Mouse (Mus musculus) small intestine, adult 2 months (tissue): ENCODE measurements around the gene Ubd. TPM values are rescaled to one million over a fixed set of nuclear protein-coding genes. Genes with fewer than 3 reads are reported as not detected.
"Not testable (repeated sequence)": the region's sequence is repeated elsewhere in the genome, so short reads cannot be mapped to it uniquely, and the experiment has no call there.

ENCODE experiments used
- H3K27ac ChIP-seq: fragments of 200-500 bp; 2 replicates; pipeline ENCODE4 v1.5.1; 2012; ENCODE audit warnings: low read depth, low read length, control low read depth, inconsistent platforms; ENCODE audit not compliant: insufficient read depth
- H3K27me3 ChIP-seq: fragments of 200-500 bp; 2 replicates; pipeline ENCODE4 v1.6.1; 2012; ENCODE audit warnings: mild to moderate bottlenecking, moderate library complexity, low read length, inconsistent platforms; ENCODE audit not compliant: control insufficient read depth, insufficient read depth
- H3K36me3 ChIP-seq: fragments of 200-500 bp; 2 replicates; pipeline ENCODE4 v1.6.1; 2012; ENCODE audit warnings: mild to moderate bottlenecking, low read length, control low read depth, inconsistent platforms; ENCODE audit not compliant: control insufficient read depth, insufficient read depth
- H3K4me1 ChIP-seq: fragments of 200-500 bp; 2 replicates; pipeline ENCODE4 v1.6.1; 2012; ENCODE audit warnings: low read length, inconsistent platforms, mixed read lengths; ENCODE audit not compliant: control insufficient read depth, insufficient read depth, insufficient read length
- H3K4me3 ChIP-seq: fragments of 200-500 bp; 2 replicates; pipeline ENCODE4 v1.5.1; 2012; ENCODE audit warnings: low read depth, mild to moderate bottlenecking, control low read depth, inconsistent platforms, low read length, moderate library complexity
- CTCF ChIP-seq: fragments of 200-500 bp; IDR thresholded peaks from 2 replicates; pipeline ENCODE4 v1.5.1; 2012; ENCODE audit warnings: low read depth, mild to moderate bottlenecking, control low read depth, inconsistent platforms, low read length, moderate library complexity, mixed read lengths; ENCODE audit not compliant: insufficient replicate concordance, insufficient read length; ENCODE audit errors: extremely low read depth
- POLR2A ChIP-seq: fragments of 200-500 bp; IDR thresholded peaks from 2 replicates; pipeline ENCODE4 v1.6.1; 2012; ENCODE audit warnings: low read depth, mild to moderate bottlenecking, control low read depth, inconsistent platforms, low read length, moderate library complexity
- WGBS: fragments of 180-500 bp; shearing (Covaris S2); methylation state at CpG from one replicate; pipeline ENCODE4 v1.1.7; 2018; 5-methylcytosine and 5-hydroxymethylcytosine counted together
- polyA plus RNA-seq: library from polyadenylated mRNA; depleted of rRNA; stranded (reverse); fragments of >200 nt; gene quantifications from 2 replicates; pipeline ENCODE4 v1.2.3, GENCODE M21; 2012; rRNA removed

Ubd gene
- polyA plus RNA-seq, 1 experiment, result 0.79 TPM

- no peaks in the 10 kb centered on the region for H3K4me1 ChIP-seq
- H3K36me3 ChIP-seq, result no peaks in the 10 kb centered on the region
- H3K4me3 ChIP-seq, result no peak overlapping the region
- no peaks in the 10 kb centered on the region for H3K27me3 ChIP-seq
- 16% methylated on average over 1 of the region's 1 CpGs for WGBS
- TF ChIP-seq POLR2A (no peak), CTCF (no peak)
- no peak overlapping the region for H3K27ac ChIP-seq
These were observed 28.2 kb downstream of the Ubd start for GRCm38 (mm10) chr17:37221879-37222278.

DNA sequence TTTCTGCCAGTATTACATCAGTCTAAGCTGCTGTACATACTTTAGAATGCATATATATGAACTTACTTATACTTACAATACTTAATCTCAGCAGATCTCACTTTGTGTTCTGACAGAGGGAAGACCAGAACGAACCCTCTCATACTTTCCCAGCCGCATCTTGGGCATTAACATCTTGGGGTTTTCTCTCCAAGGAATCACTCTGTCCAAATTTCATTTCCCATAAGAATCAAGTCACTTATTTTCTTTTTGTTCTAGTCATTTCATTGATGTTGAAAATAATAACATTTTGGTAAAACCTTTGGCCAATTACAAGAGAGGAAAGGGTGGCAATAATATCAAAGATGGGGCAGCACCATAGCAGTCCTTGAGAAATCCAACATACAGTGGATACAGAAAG lies 43.5 kb downstream of the Ubd start, which contains the start of gene Olfr97:
Gene Olfr97, minus strand, starts transcription at position 101 of the 400 bp plus-strand sequence.
- H3K36me3 ChIP-seq, H3K4me1 ChIP-seq, H3K4me3 ChIP-seq, H3K27ac ChIP-seq, H3K27me3 ChIP-seq: not testable (repeated sequence)
- WGBS, result 93% methylated on average over 2 of the region's 2 CpGs

DNA sequence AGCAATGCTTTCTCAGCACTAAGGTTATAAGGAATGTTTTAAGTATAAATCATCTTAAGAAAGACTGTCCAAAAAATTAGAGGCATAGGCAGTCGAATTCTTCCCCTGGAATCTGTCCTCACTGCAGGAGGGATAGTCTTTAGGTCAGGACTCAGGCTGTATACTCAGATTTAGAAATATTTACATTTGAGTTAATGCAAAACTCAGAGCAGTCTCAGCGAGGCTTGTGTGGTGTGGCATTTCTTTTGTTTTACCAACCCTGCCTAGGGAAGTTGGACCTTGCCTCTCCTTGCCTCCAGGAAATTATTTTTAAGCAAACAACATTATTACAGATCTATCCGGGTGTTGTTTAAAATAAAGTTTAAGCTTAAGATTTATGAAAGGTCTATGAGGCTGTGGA lies 48.5 kb downstream of the Ubd start:
- TF ChIP-seq POLR2A (no peak), CTCF (no peak)
- WGBS, result 11% methylated on average over 3 of the region's 3 CpGs
- Histone ChIP-seq H3K27ac (no peak overlapping the region), H3K4me1 (no peaks in the 10 kb centered on the region), H3K36me3 (no peaks in the 10 kb centered on the region), H3K4me3 (no peak overlapping the region), H3K27me3 (no peaks in the 10 kb centered on the region)

Other genes with a start within 250 kb of the Ubd start
- 16.7 and 31.1 TPM in 2 replicates for gene Ppp1r11, start 242.2 kb upstream of the Ubd start, polyA plus RNA-seq
- gene Znrd1, start 235.3 kb upstream of the Ubd start, polyA plus RNA-seq, result 14.3 and 23.8 TPM in 2 replicates
- gene Znrd1as, start 235.3 kb upstream of the Ubd start, polyA plus RNA-seq, result 0.18 and 0.25 TPM in 2 replicates
- gene 2410137M14Rik, start 212.7 kb upstream of the Ubd start, polyA plus RNA-seq, result not detected in 2 replicates
- 0.09 TPM in 1 of 2 replicates, not detected in the other for gene H2-M5, start 204.4 kb upstream of the Ubd start, polyA plus RNA-seq
- 0.70 and 0.84 TPM in 2 replicates for gene Zfp57, start 192.7 kb upstream of the Ubd start, polyA plus RNA-seq
- not detected in 2 replicates for gene Mog, start 170.5 kb upstream of the Ubd start, polyA plus RNA-seq
- 7.3 and 14.5 TPM in 2 replicates for gene Gabbr1, start 147.9 kb upstream of the Ubd start, polyA plus RNA-seq
- not detected in 2 replicates for gene Olfr90, start 105.4 kb upstream of the Ubd start, polyA plus RNA-seq
- not detected in 2 replicates for gene Olfr91, start 95.6 kb upstream of the Ubd start, polyA plus RNA-seq
- not detected in 2 replicates for gene Olfr92, start 73.8 kb upstream of the Ubd start, polyA plus RNA-seq
- not detected in 2 replicates for gene Olfr93, start 32.4 kb upstream of the Ubd start, polyA plus RNA-seq
- not detected in 2 replicates for gene Olfr94, start 7.1 kb downstream of the Ubd start, polyA plus RNA-seq
- not detected in 2 replicates for gene Olfr95, start 19.2 kb downstream of the Ubd start, polyA plus RNA-seq
- not detected in 2 replicates for gene Olfr96, start 26.3 kb downstream of the Ubd start, polyA plus RNA-seq
- not detected in 2 replicates for gene Olfr97, start 43.4 kb downstream of the Ubd start, polyA plus RNA-seq
- not detected in 2 replicates for gene Olfr98, start 69.9 kb downstream of the Ubd start, polyA plus RNA-seq
- 3.1 and 4.0 TPM in 2 replicates for gene H2-M3, start 76.3 kb downstream of the Ubd start, polyA plus RNA-seq
- not detected in 2 replicates for gene Olfr99, start 89.6 kb downstream of the Ubd start, polyA plus RNA-seq
- not detected in 2 replicates for gene Olfr101, start 110.4 kb downstream of the Ubd start, polyA plus RNA-seq
- gene Olfr102, start 123.2 kb downstream of the Ubd start, polyA plus RNA-seq, result not detected in 2 replicates
- gene Olfr103, start 145.8 kb downstream of the Ubd start, polyA plus RNA-seq, result not detected in 2 replicates
- gene Olfr104-ps, start 165.7 kb downstream of the Ubd start, polyA plus RNA-seq, result not detected in 2 replicates
- not detected in 2 replicates for gene Olfr105-ps, start 185.1 kb downstream of the Ubd start, polyA plus RNA-seq
- not detected in 2 replicates for gene Olfr106-ps, start 196.5 kb downstream of the Ubd start, polyA plus RNA-seq
- not detected in 2 replicates for gene Olfr107, start 205.3 kb downstream of the Ubd start, polyA plus RNA-seq